Mouse (Mus musculus) fibroblast of lung, adult 2 months (primary cell): ENCODE data around the gene Pstpip1.

Experiments used
- DNase-seq: peaks from one replicate; pipeline ENCODE4 v3.0.0-alpha.2; 2011; ENCODE audit warnings: low read depth

Gene Pstpip1

DNA sequence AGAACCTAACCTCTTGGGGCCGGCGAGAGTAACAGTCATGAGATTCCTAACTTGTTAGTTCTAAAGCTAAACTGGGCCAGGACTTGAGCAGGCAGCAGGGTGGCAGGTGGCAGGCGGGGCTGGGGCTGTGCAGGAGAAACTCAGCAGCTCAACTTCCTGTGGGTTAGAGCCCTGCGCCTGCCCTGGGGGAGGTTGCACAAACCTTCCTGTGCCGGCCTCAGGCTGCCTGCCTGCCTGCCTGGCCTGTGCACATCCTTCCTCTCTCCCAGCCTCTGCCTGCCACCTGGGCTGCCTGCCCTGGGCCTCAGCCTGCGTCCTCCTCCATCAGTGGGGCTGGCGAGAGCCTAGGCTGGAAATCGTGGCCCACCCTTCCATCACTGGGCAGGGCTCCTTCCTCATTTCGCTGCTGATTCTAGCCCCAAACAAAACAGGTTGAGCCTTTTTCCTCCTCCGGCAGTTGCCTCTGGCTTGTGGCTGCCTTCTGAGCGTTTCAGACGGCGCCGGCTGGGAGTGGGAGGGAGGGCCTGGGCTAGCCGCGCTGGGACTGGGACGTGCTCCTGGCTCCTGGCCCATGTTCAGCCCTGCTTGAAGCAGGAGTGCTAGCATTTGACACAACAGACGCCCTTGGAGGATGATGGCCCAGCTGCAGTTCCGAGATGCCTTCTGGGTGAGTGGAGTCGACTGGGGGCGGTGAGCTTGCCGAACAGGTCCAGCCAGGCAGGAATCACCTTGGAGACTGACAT is at the start of gene Pstpip1:
Gene Pstpip1, plus strand, starts transcription at position 185 of the 743 bp plus-strand sequence.
- DNase-seq: peak; percentile 59

DNA sequence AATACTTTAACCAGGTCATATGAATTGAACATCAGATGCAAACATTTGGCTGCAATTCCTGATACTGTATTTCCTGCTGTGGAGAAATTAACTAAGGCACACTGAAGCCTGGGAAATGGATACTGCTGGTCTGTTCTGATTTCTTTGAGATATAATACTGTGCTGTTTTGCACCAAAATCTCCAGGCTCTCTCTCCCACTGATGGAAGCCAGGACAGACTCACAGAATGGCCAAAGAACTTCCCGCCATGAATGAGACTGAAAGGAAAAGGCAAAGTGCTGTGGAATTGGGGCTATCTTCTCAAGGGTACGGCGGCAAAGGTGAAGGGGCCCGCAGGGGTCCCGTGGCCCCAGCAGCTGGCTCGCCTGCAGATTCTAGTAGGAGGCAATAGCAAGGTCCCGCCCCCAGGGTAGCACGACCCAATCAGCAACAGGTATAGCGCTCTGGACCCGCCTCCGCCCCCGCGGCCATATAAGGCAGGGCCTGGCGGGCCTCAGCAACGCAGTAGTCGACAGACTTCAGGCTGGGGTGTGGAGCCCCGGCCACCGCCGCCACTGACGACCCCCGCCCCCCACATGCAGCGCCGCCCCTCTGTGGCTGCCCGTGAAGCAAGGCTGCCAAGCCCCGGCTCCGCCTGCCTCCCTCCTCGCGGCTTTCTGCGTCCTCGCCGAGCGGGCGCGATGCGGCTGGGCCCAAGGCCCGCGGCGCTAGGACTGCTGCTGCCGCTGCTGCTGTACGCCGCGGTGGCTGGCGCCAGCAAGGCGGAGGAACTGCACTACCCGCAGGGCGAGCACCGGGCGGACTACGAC is 48.2 kb upstream of the Pstpip1 start, which contains the start of gene Rcn2:
Gene Rcn2, plus strand, starts transcription at position 474 of the 809 bp plus-strand sequence.
- DNase-seq: peak; percentile 79

DNA sequence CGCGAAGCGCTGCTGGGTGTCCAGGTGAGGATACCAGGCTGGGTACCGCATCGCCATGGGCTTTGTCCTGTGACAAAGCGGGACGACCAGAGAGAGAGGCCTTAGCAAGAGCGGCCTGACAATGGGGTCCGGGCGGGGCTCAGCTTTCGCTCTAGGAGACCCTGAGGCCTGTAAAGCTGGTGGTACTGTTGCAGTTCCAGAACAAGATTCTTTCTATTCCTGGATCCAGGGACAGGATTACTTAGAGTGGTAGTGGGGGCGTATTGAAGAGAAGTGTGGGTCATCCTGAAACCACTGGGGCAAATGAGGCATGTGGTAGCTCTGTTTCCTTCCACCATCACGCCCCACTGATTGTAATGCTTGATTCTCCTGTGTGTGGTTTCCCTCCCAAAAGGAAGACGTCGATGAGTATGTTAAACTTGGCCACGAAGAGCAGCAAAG is 47.6 kb upstream of the Pstpip1 start:
- DNase-seq: no peak

DNA sequence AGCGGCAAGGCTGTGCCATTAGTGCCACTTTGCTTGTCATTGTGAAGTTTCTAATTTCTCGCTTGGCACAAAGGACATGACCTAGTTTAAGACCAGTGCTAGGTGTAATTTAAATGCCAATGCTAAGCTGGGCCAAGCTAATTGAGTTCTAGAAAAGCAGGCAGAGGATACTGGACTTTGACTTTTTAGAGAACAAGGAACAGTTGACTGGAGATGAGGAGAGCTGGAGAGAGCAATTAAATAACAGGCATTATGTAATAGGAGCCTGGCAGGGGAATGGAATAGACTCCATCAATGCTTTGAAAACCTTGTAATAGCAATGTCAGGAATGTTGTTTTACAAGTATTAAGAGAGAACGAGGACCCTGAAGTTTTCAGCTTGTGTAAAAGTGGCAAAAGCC is 36.0 kb upstream of the Pstpip1 start:
- no peak for DNase-seq

DNA sequence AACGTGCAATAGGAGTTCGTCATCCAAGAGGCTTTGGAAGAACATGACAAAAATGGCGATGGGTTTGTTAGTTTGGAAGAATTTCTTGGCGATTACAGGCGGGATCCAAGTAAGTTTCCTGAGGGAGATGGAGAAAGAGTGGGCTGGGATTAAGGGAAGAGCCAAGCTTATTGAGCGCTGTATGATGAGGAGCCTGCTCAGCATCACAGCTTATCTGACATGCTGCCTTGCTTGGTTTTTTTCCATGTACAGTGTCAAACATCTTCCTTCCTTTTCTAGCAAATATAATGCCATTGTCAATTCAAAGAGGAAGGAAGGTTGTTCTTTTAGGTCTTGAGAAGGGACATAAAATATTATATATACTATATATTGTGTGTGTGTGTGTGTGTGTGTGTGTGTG is 33.6 kb upstream of the Pstpip1 start:
- no peak for DNase-seq

DNA sequence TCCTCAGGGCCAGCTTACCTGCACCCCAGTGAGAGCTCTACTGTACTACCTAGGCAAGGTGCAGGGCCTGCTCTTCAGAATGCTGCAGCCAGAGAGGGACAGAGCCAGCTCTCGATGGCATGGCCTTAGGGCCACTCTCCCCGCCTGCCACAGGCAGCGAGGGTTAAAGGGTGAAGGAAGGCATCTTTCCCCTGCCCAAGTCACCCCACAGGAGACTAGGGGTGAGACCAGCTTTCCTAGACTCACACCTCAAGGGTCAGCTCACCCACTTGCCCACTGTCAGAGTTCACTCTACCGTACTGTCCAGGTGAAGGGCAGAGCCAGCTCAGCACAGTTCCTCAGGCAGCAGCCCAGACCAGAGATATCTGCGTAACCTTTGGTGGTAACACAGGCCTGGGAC is 27.4 kb upstream of the Pstpip1 start:
- DNase-seq: no peak

DNA sequence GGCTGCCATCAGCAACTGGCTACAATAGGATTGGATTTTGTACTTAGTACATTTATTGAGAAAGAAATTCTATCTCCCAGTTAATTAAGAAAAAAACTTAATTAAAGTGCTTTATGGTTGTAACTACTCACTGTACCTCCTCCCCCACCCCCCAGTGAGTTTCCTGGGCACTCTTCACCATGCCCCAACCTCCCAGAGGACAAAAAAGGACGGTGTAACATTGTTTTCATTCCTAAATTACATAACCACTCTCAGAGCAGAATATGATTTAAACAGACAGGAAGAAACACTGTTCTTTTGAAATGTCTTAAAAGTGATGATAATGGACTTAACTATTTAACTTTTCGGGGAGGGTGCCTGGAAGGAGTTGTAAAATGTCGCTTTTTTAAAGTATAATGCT is 24.8 kb upstream of the Pstpip1 start:
- no peak for DNase-seq

DNA sequence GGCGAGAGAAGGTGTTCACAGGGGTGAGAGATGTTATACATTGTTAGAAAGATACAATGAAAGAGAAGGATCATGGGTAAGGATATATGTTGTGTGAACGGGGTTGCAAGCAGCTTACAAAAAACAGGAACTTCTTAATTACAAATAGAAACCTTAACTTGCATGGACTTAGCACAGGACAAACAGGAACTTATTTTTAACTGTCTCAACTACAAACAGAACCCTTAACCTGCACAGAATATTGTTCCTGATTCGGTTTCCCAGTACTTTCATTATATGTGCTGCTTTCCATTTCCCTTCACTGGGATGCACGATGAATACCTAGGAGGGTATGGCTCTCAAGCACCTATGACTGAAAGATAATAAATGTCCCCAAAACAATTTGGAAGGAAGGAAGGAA is 21.8 kb upstream of the Pstpip1 start:
- DNase-seq: no peak

DNA sequence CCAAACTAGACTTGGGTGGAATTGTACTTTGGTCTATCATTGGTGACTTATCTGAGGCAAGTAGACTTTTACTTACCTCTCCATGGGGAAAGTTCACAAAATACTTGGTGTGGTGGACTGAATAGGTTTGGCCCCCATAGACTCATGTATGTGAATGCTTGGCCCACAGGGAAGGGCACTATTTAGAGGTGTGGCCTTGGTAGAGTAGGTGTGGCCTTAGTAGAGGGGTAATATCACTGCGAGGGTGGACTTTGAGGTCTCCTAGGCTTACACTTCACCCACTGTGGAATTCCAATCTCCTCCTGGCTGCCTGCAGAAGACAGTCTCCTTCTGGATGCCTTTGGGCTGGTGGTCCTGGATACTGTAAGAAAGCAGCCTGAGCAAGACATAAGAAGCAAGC is 21.1 kb upstream of the Pstpip1 start:
- no peak for DNase-seq

DNA sequence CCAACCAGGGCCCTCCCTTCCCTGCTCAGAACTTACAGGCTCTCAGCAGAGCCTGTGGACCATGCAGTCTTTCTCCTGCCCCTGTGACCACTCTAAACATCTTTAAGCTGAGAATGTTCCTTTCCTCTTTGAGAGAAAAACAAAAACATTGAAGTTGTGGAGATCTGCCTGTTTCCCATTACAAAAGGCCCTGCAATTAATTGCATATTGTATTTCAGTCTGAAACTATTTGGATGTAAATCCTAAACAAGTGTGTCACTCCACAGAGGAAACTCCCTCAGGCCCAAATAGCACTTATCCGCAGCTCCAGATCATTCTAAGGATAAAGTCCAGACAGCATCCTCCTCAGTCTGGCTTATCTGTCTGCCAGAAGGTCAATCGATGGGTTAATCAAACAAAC is 16.9 kb upstream of the Pstpip1 start:
- DNase-seq: no peak

DNA sequence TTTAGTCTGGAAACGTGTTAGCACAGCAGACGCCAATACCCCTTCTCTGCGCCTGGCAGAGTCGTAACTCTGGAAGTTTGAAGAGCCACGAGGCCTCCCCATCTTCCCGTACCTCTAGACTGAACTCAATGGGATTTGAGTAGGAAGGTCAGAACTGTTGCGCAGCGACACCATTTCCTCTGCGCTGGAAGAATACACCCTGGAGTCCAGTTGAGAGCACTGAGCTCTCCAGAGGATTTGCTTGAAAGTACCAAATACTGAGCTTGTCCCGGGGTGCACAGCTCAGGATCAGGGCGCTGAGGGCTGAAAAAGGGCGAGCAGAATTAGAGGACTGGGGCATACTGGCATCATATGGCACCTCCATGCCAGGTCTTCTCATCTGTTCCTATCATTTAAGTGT is 14.9 kb upstream of the Pstpip1 start:
- DNase-seq: no peak

DNA sequence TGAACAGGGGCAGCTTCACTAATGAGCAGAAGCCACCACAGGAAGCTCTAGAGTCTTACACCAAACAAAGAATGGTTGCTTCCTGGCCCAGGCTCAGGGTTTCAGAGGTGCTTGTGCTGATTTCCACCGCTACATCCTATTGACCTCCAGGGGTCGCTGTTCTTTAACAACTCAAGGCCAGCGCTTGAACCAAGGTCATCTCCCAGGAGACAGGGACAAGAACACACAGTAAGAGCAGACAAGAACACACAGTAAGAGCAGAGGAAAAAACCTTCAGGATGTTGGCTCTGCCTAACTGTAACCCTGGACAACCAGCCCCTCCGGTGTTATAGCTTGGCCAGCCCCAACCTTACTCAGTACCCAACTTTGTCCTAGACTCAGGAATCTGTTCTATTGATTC is 14.5 kb upstream of the Pstpip1 start:
- peak; percentile 26 for DNase-seq

DNA sequence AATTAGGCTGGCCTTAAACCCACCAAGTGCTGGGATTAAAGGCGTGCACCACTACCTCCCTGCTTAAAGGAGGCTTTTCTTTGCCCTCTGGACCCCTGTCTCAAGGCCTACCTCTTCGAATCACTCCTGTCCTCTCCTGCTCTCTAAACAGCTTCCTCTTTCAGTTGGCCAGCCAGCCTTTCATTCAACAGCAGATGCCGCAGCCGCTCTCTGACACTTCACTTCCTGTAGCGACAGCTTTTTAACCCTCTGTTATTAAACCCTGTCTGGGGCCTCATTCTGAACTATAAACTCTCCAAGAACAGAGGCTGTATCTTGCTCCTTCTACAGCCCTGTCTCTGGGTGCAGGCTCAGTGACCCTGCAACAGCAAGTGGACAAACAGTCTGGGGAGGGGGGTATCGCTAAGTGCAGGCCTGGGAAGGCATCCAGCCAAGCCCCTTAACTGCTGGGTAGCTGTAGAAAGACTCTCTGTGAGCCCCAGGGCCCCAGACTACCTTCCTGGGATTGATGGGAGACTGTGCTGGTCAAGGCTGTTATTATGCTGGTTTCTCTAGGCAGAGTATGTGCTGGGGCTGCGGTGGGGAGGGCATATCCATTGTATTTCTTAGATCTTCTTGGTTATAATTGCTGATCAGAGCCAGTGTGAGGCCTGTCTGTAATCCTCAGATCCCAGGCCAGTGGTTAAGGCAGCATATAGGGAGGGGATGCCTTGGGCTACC is 13.7 kb upstream of the Pstpip1 start:
- DNase-seq: no peak

DNA sequence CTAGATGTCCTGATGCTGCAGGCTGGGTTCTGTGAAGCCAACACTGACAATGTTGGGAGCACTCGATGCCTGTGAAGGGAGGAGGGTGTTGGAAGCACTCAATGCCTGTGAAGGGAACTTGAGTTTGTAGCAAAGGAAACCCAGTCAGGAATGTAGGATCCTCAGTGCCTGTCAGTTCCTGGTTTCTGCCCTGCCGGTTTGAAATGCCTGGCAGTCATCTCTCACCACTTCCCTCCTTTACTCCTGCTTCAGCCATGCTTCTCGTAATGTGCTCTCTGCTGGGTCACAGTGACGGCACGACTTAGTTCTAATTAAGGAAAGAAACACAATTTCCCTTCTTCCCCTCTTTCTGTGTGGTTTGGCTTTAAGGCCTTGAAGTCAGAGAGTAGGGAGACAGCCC is 10.2 kb upstream of the Pstpip1 start:
- no peak for DNase-seq

DNA sequence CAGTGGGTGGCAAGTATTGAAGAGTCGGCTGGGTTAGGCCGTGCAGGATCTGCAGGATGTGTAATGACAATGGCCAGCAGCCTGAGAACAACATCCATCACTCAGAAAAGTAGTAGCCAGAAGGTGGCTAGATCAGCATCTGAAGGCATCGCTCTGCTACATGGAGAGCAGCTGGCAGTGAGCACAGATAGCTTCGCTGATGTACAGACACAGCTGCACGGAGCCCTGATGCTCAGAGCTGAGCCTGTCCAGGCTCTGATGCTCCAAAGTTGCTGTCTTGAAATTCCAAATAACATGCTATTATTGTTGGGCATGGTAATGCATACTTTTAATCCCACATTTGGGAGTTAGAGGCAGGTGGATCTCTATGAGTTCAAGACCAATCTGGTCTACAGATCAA is 3.2 kb upstream of the Pstpip1 start:
- DNase-seq: no peak

DNA sequence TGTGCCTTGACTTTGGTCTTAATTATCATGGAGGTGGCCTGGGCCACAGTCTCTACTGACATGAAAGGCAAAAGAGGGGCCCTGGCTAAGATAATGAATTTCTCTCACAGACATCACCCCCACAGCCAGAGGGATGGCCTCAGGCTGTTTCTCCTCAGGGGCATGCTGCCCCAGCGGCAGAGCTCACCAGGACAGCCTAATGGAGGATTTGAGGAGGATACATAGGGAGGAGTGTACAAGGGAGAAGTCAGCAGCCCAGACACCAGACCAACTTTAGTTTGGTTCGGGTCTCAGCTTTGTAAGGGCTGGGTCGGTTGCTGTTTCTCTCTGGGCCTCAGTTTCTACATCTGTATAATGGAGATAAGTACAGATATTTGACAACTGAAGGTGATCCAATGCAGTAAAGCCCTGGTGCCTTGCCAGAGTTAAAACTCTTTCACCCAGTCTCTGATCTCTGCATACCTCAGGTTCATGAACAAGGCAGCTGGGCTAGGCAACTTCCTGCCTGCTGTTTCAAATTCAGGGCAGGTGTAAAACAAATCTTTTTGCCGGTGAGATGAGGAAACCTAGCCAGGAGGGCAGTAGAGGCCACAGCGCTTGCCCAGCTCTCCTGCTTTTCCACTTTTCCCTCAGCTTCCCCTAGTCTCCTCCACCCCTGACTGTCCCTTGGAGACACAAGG is 924 bp downstream of the Pstpip1 start:
- no peak for DNase-seq

DNA sequence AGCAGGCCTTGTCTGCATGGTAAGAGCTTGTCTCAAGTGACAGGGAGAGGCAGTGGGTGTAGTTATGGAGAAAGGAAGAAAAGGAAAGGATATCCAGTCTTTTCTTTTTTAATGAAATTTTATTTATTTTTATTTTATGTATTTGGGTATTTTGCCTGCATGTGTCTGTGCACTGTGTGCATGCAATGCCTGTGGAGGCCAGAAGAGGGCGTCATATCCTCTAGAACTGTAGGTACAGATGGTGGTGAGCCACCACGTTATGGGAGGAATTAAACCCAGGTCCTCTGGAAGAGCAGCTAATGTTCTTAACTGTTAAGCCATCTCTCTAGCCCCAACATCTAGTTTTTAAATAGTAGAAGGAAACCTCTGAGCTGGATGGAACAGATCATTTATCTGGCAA is 2.3 kb downstream of the Pstpip1 start:
- DNase-seq: no peak

DNA sequence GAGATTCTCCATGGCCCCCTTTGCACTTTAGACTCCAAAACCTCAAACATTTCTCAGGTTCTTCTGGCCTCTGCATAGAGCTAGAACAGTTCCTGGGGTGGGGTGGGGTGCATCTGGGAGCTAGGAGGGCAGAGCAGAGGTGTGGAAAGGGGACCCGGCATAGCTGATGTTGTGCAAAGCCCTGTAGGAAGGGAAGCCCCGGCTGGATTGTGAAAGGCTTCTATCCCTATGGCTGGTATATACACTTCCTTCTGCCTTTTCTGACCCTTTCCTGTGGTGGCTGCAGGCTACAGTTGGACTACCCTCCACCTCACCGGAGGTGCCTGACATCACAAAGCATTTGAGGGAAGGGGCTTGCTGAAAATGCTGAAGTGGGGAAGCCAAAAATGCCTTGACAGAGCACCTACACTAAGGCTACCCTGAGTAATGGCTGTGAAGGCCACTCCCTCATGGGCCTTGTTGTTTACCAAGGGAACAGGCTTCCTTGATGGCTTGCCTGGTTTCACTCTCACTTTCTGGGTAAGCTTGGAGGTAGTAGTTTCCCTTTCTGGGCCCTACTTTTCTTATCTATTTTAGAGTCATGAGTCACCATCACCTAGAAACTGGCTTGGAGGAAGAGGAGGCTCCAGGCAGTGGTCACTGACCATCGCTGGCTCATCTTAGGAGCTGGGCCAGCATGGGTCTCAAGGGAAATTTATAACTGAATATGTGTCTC is 8.0 kb downstream of the Pstpip1 start:
- no peak for DNase-seq

DNA sequence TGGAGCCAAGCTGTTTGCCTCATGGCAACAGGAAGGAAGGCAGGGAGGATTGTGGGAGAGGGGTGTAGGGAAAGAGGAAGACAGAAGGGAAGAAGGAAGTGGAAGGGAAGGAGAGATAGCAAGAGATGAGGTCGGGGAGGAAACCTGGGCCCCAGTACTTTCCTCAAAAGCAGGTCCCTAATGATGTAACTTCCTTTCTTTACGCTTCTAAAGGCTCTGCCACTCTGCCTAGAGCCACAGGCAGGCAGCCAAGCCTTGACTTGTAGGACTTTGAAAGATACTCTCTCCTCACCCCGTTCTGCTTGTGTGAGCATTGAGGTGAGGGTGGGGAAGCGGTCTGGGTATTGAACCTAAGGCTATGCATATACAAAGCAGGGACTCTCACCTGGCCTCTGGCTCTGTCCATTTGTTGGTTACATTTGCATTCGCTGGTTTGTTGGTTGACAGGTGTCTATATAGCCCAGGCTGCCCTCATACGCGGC is 10.3 kb downstream of the Pstpip1 start:
- DNase-seq: no peak

DNA sequence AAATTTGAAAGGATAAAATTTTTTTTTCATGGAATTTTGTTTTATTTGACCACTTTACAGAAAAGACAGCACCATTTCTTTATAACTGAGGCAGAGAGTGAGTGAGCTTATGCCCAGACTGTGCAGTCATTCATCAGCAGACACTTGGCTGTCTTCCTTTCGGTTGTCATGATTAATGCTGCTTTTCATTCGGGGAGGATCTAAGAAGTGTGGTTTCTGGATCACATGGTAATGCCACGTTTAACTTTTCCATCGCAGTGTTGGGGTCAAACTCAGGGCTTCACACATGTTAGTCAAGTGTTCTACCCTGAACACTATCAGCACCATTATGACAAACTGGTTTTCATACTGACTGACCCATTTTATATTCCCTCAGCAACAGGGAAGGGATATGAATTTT is 11.3 kb downstream of the Pstpip1 start:
- peak; percentile 67 for DNase-seq

DNA sequence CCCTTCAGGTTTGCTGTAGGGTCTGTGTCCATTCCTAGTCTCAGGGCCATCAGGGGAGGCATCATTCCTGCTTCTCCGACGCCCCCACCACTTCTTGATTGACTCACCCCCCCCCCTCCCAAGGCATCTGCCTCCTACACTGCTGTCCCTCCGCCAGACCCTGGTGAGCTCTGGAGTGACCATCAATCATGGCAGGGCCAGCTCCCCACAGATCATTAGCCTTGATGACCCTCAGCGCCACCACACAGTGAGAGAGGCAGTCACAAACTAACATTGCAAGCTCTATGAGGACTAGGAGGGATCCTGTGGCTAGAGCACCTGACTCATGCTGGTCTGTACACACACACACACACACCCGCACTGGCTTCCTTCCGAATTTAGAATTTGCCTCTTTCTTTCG is 15.2 kb downstream of the Pstpip1 start:
- no peak for DNase-seq
